Mouse (Mus musculus) cerebellum, postnatal 25 days (tissue): ENCODE measurements around the gene Ptpa.

Experiments used
- DNase-seq, 2 experiments: peaks; one replicate each; pipeline ENCODE4 v3.0.0; 2021; ENCODE audit warnings: mixed read lengths in 2 of 2

Gene Ptpa

GRCm38 (mm10) chr2:30415936-30416648, at the start of gene Ptpa:
Gene Ptpa, plus strand, starts transcription at chr2:30416039.
- peak; percentile 95 to 96 for DNase-seq

GRCm38 (mm10) chr2:30366203-30366602, 49.6 kb upstream of the Ptpa start:
- DNase-seq = peak in 1 of 2 experiments; percentile 58

GRCm38 (mm10) chr2:30371544-30371943, 44.3 kb upstream of the Ptpa start:
- no peak for DNase-seq

- DNase-seq = peak in 1 of 2 experiments; percentile 67
These were observed 43.1 kb upstream of the Ptpa start for GRCm38 (mm10) chr2:30372726-30373125.

GRCm38 (mm10) chr2:30375893-30376292, 39.9 kb upstream of the Ptpa start:
- no peak for DNase-seq

- DNase-seq = no peak
These were observed 38.1 kb upstream of the Ptpa start for GRCm38 (mm10) chr2:30377721-30378120.

GRCm38 (mm10) chr2:30379307-30379706, 36.5 kb upstream of the Ptpa start:
- DNase-seq = no peak

GRCm38 (mm10) chr2:30380564-30381376, 35.1 kb upstream of the Ptpa start:
- DNase-seq = no peak

GRCm38 (mm10) chr2:30381377-30381725, 34.5 kb upstream of the Ptpa start:
- DNase-seq = no peak

GRCm38 (mm10) chr2:30384814-30385213, 31.0 kb upstream of the Ptpa start:
- no peak for DNase-seq

GRCm38 (mm10) chr2:30385591-30385990, 30.2 kb upstream of the Ptpa start:
- DNase-seq = no peak

GRCm38 (mm10) chr2:30386913-30387312, 28.9 kb upstream of the Ptpa start:
- DNase-seq = no peak

- no peak for DNase-seq
These were observed 26.8 kb upstream of the Ptpa start for GRCm38 (mm10) chr2:30389000-30389399.

GRCm38 (mm10) chr2:30392114-30392576, 23.7 kb upstream of the Ptpa start, which contains the start of gene Dolpp1:
Gene Dolpp1, plus strand, starts transcription at chr2:30392254.
- DNase-seq = peak; percentile 96 to 97

- DNase-seq = peak in 1 of 2 experiments; percentile 88
These were observed 23.1 kb upstream of the Ptpa start for GRCm38 (mm10) chr2:30392577-30393369.

- no peak for DNase-seq
These were observed 22.5 kb upstream of the Ptpa start for GRCm38 (mm10) chr2:30393370-30393656.

GRCm38 (mm10) chr2:30395757-30396156, 20.1 kb upstream of the Ptpa start:
- DNase-seq = no peak

GRCm38 (mm10) chr2:30396246-30396645, 19.6 kb upstream of the Ptpa start:
- DNase-seq = no peak

GRCm38 (mm10) chr2:30397986-30398512, 17.8 kb upstream of the Ptpa start:
- no peak for DNase-seq

GRCm38 (mm10) chr2:30399191-30400171, 16.4 kb upstream of the Ptpa start:
- DNase-seq = peak; percentile 83

- peak in 1 of 2 experiments; percentile 46 for DNase-seq
These were observed 14.3 kb upstream of the Ptpa start for GRCm38 (mm10) chr2:30401581-30401980.

- DNase-seq = peak; percentile 69 to 73
These were observed 13.4 kb upstream of the Ptpa start for GRCm38 (mm10) chr2:30402351-30402826.
